Mouse (Mus musculus) thymus, postnatal 10 days (tissue): ENCODE results near the gene Tm6sf1.

Experiments
- DNase-seq, 2 experiments: peaks; one replicate each; pipeline ENCODE4 v3.0.0; 2021; ENCODE audit warnings: low spot score in 2 of 2

Gene Tm6sf1

DNA sequence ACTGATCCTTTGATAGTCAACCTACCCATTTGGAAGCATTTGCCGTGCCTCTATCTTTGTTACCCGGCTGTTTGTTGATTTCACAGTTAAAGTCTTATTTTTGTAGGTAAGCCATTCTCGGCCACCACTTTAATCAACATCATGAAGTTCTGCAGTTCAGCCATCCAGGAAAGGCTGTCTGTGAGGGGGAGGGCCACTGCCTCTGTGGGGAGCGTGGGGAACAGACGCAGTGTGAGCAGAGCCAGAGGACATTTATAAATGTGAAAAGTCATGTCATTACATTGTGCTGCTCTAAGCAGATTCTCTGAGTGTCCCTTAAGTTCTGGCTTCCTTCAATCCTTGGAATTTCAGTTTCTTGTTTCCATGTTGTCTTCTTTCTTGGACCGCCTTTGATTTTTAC lies 8.6 kb upstream of the Tm6sf1 start:
- DNase-seq, result no peak

DNA sequence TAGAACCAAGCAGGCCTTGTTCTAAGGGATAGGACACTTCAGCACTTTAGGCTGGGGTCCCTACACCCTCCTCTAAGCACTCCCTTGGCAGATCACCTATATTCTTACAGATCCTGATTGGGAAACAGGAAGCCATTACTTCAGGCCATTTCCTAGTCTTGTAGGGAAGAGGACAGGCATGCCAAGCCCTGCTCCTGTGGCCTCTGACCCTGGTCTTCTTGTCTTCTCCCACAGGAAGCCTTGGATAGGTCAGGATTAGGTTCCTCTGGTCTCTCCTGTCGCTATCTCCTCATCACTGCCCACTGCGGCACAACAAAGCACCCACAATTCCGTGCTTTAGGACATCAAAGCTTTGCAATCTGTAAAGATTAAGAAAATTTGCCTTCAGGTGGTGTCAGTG lies 7.1 kb upstream of the Tm6sf1 start:
- DNase-seq, result no peak

DNA sequence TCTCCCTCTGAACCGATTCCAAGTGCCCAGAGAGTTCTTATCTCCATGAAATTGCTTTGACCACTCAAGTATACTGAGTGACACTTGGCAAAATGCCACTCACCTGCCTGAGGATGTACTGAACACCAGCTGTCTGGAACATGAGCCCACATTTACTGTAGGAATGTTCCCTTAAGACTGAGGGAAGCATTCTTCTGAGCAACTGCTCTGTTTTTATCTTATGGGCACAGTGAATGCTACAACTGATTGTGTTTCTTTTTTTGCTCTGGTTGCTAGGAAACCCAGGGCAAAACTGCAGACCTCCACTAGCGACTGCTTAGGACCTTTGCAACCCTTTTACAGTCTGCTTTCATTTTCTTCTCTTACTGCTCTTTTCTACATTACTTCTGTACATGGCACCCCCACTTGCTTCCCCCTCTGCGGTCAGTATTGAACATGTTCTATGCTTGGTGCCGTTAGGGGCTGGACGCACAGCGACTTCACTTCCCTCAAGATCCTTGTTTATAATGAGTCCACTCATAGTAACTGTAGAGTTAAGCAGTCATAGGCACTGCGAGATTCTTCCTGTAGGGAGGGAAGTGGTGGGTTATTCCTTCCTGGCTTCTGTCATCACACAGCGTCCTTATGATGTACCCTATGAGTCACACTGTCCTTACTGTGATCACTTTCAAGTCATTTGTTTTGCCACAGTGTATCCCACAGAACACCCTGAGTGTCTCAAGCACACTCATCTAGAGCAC lies 4.1 kb upstream of the Tm6sf1 start:
- no peak for DNase-seq

DNA sequence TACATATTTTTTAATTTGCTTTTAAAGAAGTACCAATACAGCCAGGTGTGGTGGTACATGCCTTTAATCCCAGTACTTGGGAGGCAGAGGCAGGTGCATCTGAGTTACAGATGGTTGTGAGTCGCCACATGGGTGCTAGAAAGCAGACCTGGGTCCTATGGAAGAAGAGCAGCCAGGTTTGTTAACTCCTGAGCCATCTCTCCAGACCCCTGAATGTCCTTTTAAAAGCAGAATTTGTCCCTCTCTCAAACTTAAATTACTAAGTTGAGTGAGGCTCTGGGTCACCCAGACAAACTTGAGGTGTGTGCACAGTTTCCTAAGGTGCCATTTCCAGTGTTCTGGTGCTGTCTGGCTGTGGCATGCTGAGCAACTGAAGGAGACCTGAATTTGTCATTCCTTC lies 3.1 kb upstream of the Tm6sf1 start, which contains the start of gene Gm10160:
TSS of gene Gm10160 (minus strand) at position 101 of the 400 bp plus-strand sequence.
- no peak for DNase-seq

DNA sequence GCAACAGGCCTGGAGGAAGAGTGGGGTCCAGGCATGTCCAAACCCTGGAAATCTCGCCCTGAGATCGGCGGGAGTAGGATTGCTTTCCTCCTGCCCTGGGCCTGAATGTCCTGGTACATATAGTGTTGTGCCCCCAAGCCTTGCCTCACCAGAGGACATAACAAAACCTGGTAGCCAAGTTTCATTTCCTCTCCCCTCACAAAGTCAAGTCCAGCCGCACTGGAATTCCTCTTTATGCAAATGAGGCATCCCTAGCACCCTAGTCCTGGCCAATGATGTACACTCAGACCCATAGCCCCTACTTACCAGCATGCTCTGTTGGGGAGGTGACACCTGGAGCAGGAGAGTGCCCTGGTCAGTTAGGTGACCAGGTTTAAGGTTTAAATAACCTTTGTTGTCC lies 2.6 kb upstream of the Tm6sf1 start:
- no peak for DNase-seq

DNA sequence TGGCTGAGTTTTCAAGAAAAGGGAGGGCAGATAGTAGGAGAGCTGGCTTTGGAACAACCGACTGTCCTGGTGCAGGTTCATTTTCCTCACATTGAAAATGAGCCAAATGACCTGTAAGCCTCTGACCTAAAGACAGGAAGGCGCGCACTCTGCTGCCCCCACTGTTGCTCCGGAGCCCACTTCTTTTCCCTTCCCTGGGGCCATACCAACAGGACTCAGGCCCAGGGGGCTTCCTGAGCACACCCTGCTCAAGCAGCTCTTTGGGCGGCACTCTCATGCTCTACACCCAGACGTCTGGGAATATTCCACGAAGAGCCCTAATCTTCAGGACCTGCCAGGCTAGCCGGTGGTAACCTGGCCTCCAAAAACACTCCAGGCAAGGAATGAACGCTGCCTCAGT lies 565 bp upstream of the Tm6sf1 start:
- DNase-seq, result no peak

DNA sequence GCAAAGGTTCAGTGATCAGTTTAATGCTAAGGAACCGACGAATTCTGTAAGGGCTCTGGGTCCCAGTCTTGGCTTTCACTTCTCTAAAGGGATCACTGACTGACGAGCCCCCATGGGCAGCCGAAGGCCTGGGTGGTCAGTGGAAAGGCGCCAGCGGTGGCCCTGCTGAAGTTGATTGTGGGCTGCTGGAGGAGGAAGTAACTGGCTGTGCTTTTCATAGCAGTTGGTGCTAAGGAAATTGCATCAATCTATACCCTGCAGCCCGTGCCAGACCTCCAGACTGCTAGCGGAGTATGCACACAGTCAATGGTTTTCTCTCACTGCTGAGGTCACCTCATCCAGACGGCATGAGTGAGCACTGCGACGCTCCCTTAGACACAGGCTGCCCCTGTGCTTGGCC lies 1.3 kb downstream of the Tm6sf1 start:
- DNase-seq, result peak in 1 of 2 experiments; percentile 34

DNA sequence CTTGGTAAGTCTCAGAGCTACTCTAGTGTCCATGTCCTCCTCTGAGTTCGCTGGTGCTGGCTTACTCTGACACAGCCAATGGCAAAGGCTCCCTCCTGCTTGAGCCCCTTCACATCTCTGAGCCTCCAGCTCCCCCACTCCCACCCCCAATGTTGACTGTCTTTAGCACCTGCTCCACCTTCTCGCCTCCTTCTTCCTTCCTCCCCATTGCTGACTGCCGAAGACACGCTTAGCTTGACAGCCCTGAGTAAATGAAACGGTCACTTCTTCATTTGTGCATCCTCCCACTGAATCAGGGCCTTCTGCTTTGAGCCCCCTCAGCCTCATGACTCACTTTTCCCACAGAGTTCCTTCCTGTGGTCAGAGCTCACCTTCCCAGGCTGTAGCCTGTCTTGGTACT lies 2.2 kb downstream of the Tm6sf1 start:
- peak; percentile 62 to 67 for DNase-seq

DNA sequence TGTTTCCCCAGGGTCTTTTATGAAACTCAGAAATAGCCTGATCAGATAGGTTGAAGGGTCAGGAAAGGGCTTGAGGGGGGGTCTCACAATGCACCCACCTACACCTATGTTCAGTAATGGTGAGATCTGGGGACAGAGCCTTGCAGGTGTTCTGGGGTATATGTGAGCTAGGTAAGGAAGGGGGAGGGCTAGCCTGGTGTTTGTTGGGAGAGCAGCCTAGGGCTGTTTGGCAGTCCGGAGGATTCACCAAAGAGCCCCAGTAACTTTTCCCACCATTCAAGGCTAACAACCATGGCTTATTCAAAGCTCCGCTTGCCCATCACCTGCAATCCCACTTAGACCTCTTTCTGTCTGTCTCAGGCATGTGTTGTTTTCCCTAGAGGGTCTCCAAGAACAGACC lies 2.7 kb downstream of the Tm6sf1 start:
- no peak for DNase-seq

DNA sequence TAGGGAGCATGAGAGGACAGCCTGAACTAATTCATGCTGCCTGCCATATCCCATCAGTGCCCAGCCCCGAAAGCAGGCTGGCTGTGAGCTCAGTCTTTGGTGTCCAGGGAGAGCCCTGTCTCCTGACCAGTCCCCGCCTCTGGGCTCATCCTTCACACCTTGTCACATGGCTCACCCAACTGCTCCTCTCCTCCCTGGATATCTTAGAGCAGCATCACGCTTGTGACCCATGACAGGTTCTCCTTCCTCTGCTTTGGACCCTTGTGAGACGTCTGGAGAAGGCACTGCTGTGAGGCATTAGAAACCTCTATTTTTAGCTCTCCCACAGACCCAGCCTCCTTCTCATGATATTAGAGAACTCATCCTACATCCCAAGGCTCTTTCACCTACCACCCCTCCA lies 3.1 kb downstream of the Tm6sf1 start:
- DNase-seq, result no peak

DNA sequence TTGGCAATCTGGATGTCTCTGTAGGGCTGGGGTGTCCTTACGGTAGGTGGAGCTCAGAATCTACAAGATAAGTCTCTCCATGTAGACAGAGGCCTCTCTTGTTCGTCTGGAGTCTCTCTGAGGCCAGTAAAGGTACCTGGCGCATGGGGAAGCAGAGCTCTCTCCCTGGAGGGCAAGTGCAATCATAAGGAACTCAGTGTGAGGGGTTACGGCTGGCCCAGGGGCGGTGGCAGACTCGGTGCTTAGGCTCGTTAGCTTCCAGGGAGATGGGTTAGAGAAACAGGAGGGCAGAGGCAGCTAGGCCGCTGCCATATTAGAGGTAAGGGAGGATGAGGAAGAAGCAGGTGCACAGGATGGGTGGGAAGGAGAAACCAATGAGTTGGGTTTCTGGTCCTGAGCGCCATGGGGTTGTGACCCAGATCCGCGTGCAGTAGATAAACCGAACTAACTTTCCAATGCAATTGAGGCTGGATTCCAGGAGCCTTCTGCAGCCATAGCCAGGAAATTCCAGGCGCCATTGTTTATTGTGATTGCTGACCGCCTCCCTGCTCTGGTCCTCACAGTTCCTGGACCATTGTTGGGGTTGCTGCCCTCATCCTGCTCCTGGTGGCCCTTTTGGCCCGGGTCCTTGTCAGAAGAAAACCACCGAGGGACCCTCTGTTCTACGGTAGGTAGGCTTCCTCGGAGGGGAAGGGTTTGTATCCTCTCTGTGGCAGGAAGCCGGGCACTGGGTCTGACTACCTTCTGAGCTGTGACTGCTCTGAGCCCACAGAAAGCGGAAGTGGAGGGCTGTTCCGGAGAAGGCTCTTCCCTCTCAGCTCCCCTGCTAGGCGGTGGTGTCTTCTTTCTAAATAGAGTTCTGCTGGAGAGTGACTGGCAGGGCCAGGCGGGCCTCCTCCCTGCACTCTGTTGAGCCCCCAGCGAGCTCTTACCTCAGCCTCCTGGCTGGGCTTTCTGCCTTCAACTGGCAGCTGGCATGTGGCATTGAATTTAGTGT lies 4.1 kb downstream of the Tm6sf1 start:
- DNase-seq, result peak; percentile 84 to 86

DNA sequence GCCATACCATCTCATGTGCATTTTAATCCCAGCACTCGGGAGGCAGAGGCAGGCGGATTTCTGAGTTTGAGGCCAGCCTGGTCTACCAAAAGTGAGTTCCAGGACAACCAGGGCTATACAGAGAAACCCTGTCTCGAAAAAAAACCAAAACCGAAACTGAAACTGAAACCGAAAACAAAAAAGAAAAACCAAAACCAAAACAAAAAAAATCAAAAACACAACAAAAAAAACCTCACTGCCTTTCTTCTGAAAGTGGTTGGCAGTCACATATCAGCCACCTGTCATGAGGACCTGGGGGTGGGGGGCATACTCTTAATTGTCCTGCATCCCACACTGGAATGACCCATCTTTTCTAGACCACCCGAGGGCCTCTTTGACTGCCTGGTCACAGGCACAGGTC lies 5.8 kb downstream of the Tm6sf1 start:
- DNase-seq, result no peak

DNA sequence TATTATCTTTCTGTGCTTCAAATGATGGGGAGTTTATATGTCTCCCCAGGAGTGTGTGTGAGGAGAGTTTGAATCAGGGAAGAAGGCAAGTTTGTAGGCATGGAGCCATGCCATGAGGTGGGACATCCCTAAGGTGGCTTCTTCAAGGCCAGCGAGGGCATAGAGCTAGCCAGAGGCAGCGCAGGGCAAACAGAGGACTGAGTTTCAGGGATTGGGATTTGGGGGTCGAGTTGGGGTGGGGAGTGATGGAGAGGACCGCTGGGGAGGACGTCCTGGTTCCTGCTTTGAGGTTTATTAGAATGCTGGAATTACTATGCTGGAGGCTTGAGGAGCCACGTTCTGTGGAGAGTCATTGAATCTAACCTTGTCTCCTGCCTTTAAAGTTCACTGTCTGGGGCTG lies 7.1 kb downstream of the Tm6sf1 start:
- DNase-seq, result no peak

DNA sequence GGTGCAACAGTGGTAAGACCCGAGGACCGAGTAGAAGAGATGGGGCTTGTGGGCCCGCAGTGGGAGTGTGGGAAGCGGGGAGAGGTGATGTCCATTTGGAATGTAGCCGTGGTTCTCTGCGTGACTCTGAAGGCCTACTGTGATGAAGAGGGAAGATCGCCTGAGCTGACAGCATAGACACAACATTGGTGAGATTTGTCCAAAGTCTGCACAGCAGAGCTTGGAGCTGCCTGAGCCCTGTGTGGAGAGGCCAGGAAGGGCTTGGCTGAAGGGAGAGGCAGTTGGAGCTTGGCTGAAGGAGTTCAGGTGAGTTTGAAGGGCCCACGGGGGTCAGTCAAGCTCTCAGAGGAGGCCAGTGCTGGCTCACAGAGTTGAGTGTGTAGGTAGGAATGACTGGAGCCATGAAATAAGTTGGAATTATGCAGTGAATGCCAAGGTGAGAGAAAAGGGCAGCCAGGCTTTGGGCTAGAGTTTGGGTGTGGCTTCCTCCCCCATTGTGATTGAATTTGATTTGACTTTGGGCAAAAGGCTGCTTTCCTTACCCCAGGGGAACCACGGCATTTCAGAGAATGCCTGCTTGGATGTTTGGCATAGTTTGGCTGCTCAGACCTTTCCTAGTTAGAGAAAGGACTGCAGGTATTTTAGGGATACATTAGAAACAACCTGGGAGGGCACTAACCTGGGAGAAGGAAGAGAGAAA lies 8.6 kb downstream of the Tm6sf1 start:
- DNase-seq, result no peak

DNA sequence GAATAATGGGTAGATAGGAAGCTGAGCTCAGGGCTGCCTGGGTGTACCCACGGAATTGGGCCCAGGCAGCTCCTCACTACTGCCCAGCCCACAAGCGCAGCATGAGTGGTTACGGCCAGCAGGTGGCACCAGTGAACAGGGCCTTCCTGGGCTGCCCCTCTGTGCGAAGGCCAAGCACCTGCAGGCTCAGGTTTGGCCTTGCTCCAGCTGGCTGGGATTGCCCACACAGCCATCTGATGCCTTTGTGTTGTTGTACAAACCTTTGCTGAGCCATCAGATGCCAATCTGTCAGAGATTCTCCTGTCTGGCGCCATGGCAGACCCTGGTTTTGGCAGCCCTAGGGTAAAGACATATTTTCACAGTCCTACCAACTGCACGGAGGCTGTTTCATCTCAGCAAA lies 9.4 kb downstream of the Tm6sf1 start:
- DNase-seq, result peak; percentile 61 to 77

DNA sequence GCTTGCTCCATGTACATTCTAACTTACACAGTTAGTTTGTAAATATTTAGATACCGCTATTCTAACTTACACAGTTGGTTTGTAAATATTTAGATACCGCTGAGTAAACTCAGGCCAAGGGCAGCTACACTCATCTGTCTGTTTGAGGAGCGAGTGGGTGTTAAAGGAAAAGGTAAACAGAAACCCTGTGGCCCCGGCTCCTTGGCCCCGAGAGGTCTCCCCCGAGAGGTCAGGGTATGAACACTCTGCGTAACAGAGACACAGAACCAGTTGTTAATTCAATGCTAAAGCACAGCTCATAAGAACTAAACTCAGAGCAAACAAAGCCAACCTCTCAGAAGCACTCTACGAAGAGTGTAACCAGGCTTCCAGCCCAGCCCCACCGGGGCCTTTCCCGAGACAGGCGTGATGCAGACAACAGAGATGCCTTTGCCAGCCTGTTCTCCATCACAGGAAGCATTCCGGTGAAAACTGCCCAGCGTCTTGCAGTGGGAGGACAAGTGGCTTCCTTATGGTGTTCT lies 13.8 kb downstream of the Tm6sf1 start:
- DNase-seq, result no peak

DNA sequence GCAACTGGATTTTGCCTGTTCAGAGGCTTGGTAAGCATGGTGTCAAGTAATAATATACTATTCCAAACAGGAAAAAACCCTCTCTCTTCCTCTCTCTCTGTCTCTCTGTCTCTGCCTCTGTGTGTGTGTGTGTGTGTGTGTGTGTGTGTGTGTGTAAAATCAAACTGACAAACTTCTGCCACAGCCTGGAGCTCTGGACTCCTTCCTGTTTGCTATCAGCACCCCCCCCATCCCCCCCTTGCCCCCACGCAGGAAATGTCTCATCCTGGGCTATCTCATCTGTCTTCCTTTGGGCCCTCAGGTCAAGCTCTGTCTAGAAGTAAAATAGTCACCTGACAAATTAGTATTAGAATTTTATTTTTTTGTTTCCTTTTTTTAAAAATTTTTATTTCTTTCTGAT lies 15.0 kb downstream of the Tm6sf1 start:
- no peak for DNase-seq

DNA sequence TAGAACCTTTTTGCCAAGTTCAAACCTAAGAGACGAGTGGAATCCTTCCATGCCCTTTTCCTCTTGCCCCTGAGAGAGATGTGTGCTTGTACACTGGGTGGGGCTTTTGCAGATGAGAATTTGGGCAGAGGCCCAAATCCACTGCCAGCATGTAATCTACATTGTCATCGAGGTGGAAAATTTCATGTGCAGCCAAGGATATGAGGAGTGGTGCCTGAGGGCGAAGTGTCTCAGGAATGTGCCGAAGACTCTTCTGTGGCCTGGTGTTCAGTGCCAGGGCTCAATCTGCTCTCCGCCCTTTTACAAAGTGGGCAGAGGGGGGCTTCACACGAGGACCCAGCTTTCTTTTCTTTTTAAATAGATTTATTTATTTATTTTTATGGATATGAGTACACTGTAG lies 15.8 kb downstream of the Tm6sf1 start:
- DNase-seq, result no peak

DNA sequence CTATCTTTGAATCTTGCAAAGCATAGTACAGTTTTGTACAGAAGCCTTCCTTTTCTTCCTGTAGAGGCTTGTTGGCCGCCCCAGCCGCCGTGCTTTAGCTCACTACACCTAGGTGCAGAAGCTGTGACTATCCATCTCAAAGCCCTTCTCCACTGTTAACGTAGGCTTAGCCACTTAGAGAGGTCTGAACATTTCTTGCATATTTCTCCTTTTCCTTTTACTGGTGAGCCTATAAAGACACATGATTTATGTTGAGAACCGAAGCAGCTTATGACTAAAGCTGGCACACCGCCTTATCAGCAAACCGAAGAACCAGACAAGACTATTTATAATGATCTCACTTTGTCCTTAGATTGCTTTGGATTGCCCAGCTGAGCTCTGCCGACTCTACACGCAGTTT lies 16.6 kb downstream of the Tm6sf1 start:
- no peak for DNase-seq

DNA sequence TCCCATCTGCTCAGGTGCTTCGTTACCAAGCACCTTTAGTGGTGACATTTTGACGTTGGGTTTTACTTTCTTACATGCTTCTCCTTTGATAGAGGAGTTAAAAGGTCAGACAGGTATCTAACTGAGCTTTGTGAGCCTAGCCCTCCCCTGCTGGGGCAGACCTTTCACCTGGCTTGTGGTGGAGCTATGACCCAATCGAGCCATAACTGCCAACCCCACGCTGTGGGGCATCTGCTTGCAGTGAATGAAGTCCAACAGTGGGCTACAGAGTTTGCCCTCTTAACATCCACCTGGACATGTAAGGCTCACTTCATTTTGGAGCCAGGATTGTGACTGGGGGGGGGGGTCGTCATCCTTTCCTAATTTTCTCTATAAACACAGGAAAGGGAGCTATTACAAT lies 21.5 kb downstream of the Tm6sf1 start:
- DNase-seq, result no peak

DNA sequence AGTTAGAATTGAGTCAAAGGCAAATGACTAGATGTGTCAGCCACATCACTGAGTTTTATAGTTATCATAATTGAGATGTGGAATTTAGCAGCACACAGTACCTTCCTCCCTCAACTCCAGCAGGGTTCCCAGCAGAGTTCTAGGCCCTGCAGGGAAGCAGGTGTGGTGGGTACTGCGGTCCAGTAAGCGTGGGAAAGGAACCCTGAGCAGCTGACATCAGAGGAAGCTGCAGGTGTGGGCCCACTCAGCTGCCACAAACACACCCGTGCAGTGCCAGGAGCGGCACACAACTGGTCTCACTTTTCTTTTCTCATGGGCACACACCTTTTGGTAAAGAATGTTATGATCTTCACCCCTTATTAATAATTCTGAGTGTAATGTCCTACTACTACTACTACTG lies 22.0 kb downstream of the Tm6sf1 start:
- DNase-seq, result peak; percentile 62 to 73

DNA sequence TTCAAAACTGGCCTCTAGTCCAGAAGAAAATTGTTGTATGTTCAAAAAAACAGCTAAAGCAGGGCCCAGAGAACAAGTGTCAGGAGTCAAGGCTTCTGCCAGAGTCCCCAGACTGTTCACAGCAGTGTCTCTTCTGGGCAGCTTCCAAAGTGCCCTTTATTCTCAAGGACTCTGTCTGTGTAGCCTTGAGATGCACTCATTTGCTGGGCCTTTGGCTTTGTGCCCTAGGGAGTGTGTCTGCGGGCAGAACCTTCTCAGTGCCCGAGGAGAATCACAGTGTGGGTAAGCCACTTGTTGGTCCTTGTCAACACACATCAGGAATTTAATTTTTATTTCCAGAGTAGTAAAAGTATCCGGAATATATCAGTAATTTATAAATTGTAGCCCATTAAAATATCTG lies 22.8 kb downstream of the Tm6sf1 start:
- DNase-seq, result no peak
